Mouse (Mus musculus) B cell, adult 62 days (primary cell): Measurements from ENCODE around the gene Slc25a18. TPM values are rescaled to one million over a fixed set of nuclear protein-coding genes. Genes with fewer than 3 reads are reported as not detected.

ENCODE experiments used
- total RNA-seq: library from RNA; stranded (reverse); gene quantifications from 4 replicates; pipeline ENCODE4 v1.2.4, GENCODE M21; 2023

Slc25a18 gene
- total RNA-seq = 2.2 to 2.8 TPM (median 2.6 TPM) in 4 replicates

DNA sequence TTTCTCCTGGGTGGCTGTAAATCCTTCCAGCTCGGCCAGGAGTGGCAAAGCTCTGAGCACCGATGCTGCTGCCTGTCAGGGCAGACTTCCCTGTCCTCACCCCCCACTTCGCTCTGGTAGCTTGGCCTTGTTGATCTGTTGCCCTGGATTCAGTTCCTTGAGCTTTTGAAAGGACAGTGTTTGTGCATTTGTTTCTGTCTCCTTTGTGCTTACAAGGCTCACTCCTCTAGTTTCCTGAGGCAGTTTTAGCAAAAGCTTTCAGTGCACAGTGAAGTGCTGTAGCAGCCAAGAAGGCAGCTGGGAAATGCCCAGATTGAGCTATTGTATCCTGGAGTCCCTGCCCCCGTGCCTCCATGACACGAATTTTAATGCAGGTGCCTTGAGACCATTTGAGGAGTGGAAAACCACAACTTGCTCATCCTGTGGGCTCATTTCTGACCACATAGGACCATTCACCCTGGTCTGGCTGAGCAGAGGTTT lies at the start of gene Slc25a18:
Slc25a18 (plus strand) TSS at position 430 of the 480 bp plus-strand sequence.

DNA sequence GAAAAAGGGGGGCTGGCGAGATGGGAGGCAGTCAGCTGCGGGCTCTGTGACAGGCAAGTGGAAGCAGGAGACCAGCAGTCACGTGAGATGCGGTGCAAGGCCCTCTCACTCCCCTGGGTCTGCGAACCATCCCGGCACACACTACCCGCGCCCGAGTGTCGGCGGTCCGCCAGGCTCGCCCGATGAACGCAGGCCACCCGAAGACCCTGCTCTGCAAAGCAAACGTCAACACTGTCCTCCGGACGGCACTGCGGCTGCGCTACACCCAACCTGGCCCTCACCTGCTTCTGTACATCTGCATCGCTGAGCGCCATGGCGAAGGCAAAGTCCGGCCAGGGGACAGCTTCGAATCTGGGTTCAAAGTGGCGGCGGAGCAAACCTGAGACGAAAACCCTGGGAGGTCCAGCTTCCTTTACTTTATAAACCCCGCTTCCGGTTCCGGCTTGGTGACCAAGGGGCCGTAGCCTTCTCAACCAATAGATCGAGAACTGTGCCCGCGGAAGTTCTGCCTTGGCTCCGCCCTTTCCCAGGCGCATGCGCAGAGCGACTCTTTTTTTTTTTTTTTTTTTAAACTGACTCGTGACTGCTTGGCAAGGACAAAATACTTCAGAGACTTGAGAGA lies 49.0 kb downstream of the Slc25a18 start, which contains the start of gene Atp6v1e1:
Atp6v1e1 (minus strand) TSS at position 487 of the 622 bp plus-strand sequence.

DNA sequence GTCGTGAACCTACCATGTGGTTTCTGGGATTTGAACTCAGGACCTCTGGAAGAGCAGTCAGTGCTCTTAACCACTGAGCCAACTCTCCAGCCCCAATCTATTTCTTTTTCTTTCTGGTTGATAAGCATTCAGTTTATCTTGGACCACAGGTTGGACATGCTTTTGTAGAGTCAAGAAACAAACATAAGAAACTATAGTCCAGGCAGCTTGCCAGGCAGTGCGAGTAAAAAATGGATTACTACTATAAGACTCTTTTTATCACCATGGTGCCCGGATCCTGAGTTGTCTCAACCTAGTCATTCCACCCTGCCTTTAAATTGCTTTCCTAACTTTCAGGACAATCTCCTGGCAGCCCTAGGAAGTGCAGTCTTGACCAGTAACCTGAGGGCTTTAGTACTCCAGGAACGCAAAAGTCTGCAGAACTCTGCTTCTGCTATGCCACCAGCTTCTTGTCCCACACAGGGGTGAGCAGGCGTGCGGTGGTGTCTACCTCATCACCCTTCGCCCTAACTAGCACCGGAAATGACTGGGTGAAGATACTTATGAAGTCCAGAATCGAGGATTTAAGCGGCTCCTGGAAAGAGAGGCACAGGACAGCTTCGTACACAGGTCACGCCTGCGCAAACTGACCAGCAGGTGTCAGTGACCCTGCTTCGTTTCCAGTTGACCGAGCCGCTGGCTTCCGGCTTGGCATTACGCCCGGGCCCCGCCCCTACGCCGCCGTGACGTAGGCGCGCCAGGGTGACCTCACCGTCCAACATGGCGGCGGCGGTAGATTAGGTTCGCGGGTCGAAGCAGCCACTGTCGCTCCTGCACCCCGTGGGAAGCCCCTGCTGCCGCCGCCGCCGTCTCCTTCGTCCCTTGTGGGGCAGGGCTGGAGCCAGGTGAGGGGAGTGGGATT lies 62.3 kb downstream of the Slc25a18 start, which contains the start of gene Bcl2l13:
Bcl2l13 (plus strand) TSS at position 739 of the 901 bp plus-strand sequence.

Other genes starting within 250 kb of the Slc25a18 start
- 27.8 to 31.1 TPM (median 30.5 TPM) in 4 replicates for gene Hdhd5, start 242.3 kb upstream of the Slc25a18 start, total RNA-seq
- gene Cecr2, start 107.2 kb upstream of the Slc25a18 start, total RNA-seq = 34.1 to 46.4 TPM (median 38.0 TPM) in 4 replicates
- gene Atp6v1e1, start 49.2 kb downstream of the Slc25a18 start, total RNA-seq = 127 to 140 TPM (median 135 TPM) in 4 replicates
- 35.9 to 46.7 TPM (median 42.3 TPM) in 4 replicates for gene Bcl2l13, start 62.6 kb downstream of the Slc25a18 start, total RNA-seq
- gene Bid, start 143.3 kb downstream of the Slc25a18 start, total RNA-seq = 49.3 to 53.5 TPM (median 50.8 TPM) in 4 replicates